Mouse (Mus musculus) kidney, postnatal 4 days (tissue): ENCODE results near the gene Gm4871.

Experiments used
- DNase-seq, 2 experiments: peaks; one replicate each; pipeline ENCODE4 v3.0.0; 2021; ENCODE audit warnings: mixed read lengths in 2 of 2

Gene Gm4871

GRCm38 (mm10) chr5:144990051-144990450, 42.5 kb downstream of the Gm4871 start:
- no peak for DNase-seq

GRCm38 (mm10) chr5:144989061-144989405, 43.5 kb downstream of the Gm4871 start:
- no peak for DNase-seq

GRCm38 (mm10) chr5:144988340-144989060, 44.1 kb downstream of the Gm4871 start:
- peak; percentile 44 to 57 for DNase-seq

GRCm38 (mm10) chr5:144987561-144987960, 45.0 kb downstream of the Gm4871 start:
- DNase-seq: no peak

GRCm38 (mm10) chr5:144984839-144985238, 47.7 kb downstream of the Gm4871 start:
- DNase-seq: no peak

GRCm38 (mm10) chr5:144983227-144983626, 49.3 kb downstream of the Gm4871 start:
- no peak for DNase-seq
